In genomic region chr1:171355812-171356340, GRCm38 (mm10) we compare ENCODE assay signal across 9 mouse cellular contexts. TPM values are rescaled to one million over a fixed set of nuclear protein-coding genes. Genes with fewer than 3 reads are reported as not detected.
DNase-seq lines count a peak whose midpoint lies in the region; ATAC-seq lines count a peak whose summit lies in the region.
"Had no signal": no experiment of that assay in that cellular context is flagged by ENCODE, and none has a peak within 500 bp of the region (broad histone marks: within the 10 kb centered on the region; RNA-seq: fewer than 3 reads in every experiment).

No protein-coding gene starts in this region.

- ATAC-seq in CD4-positive, CD25-positive, alpha-beta regulatory T cell, adult 4 months = peak; percentile 54
- peak; percentile 43 for ATAC-seq in megakaryocyte progenitor cell, adult 5-6 weeks (replicated peaks; ENCODE audit: poor library complexity)

- peak; percentile 55 to 67 for DNase-seq in kidney, postnatal 4 days
- DNase-seq in kidney, postnatal 14 days = no peak
- DNase-seq in R1 (ENCODE audit: low read depth, low spot score) = peak; percentile 70
- no peak for DNase-seq in MN1 (ENCODE audit: low spot score)
- no peak for DNase-seq in layer of hippocampus, postnatal 14 days (ENCODE audit: low spot score in 2 of 2)
- DNase-seq in heart, postnatal 10 days = no peak
- DNase-seq: cerebellum, adult 18-20 months had no signal

- intact Hi-C loops in heart, postnatal 10 days (cut with DNase I) = loop anchor here (5.0 kb wide), 1 partner anchor 244 kb away; the partner anchor contains the start of gene Cfap126

RNA-seq across cellular contexts. Expression of gene Klhdc9, which starts 4.7 kb away (rescaled TPM):
- under 1 TPM; 0.36 to 0.72 TPM for polyA plus RNA-seq in CD4-positive, CD25-positive, alpha-beta regulatory T cell, adult 4 months (2017; shearing (Covaris generic))
- 0.96 TPM in 1 of 2 replicates, not detected in the other for total RNA-seq in megakaryocyte progenitor cell, adult 5-6 weeks (2015)
- 0.33 and 0.71 TPM in 2 replicates for total RNA-seq in megakaryocyte progenitor cell, adult 5-6 weeks (2017)
- total RNA-seq in layer of hippocampus, postnatal 14 days (2021) = 1 to 10 TPM; 6.8 to 7.4 TPM
- total RNA-seq in heart, postnatal 10 days (2021) = under 1 TPM; 0.60 to 0.65 TPM

RNA-seq across cellular contexts. Expression of gene Pfdn2, which starts 10.4 kb away (rescaled TPM):
- polyA plus RNA-seq in CD4-positive, CD25-positive, alpha-beta regulatory T cell, adult 4 months (2017; shearing (Covaris generic)) = 10 to 100 TPM; 69.6 to 75.8 TPM
- 50.2 and 52.3 TPM in 2 replicates for total RNA-seq in megakaryocyte progenitor cell, adult 5-6 weeks (2015)
- 35.5 and 52.3 TPM in 2 replicates for total RNA-seq in megakaryocyte progenitor cell, adult 5-6 weeks (2017)
- 100 to 1,000 TPM; 123 to 135 TPM for total RNA-seq in layer of hippocampus, postnatal 14 days (2021)
- total RNA-seq in heart, postnatal 10 days (2021) = 10 to 100 TPM; 73.4 to 73.9 TPM

RNA-seq across cellular contexts. Expression of gene Nit1, which starts 10.4 kb away (rescaled TPM):
- 10 to 100 TPM; 31.7 to 40.3 TPM for polyA plus RNA-seq in CD4-positive, CD25-positive, alpha-beta regulatory T cell, adult 4 months (2017; shearing (Covaris generic))
- 7.6 and 9.8 TPM in 2 replicates for total RNA-seq in megakaryocyte progenitor cell, adult 5-6 weeks (2015)
- total RNA-seq in megakaryocyte progenitor cell, adult 5-6 weeks (2017) = 31.7 and 34.1 TPM in 2 replicates
- 10 to 100 TPM; 40.5 to 41.4 TPM for total RNA-seq in layer of hippocampus, postnatal 14 days (2021)
- total RNA-seq in heart, postnatal 10 days (2021) = 10 to 100 TPM; 20.9 to 22.1 TPM

RNA-seq across cellular contexts. Expression of gene Nectin4, which starts 14.0 kb away (rescaled TPM):
- under 1 TPM in 1 of 2 experiments, not detected in 1; 0.12 TPM for polyA plus RNA-seq in CD4-positive, CD25-positive, alpha-beta regulatory T cell, adult 4 months (2017; shearing (Covaris generic))
- 0.15 and 0.49 TPM in 2 replicates for total RNA-seq in megakaryocyte progenitor cell, adult 5-6 weeks (2015)
- total RNA-seq in megakaryocyte progenitor cell, adult 5-6 weeks (2017) = 0.37 and 0.84 TPM in 2 replicates
- 1 to 10 TPM; 2.1 to 3.1 TPM for total RNA-seq in layer of hippocampus, postnatal 14 days (2021)
- under 1 TPM in 1 of 2 experiments, not detected in 1; 0.22 TPM for total RNA-seq in heart, postnatal 10 days (2021)

RNA-seq across cellular contexts. Expression of gene Dedd, which starts 26.9 kb away (rescaled TPM):
- 10 to 100 TPM; 36.8 to 43.8 TPM for polyA plus RNA-seq in CD4-positive, CD25-positive, alpha-beta regulatory T cell, adult 4 months (2017; shearing (Covaris generic))
- total RNA-seq in megakaryocyte progenitor cell, adult 5-6 weeks (2015) = 24.6 and 25.4 TPM in 2 replicates
- total RNA-seq in megakaryocyte progenitor cell, adult 5-6 weeks (2017) = 11.6 and 18.6 TPM in 2 replicates
- total RNA-seq in layer of hippocampus, postnatal 14 days (2021) = 10 to 100 TPM; 32.4 to 32.7 TPM
- total RNA-seq in heart, postnatal 10 days (2021) = 10 to 100 TPM; 23.6 to 26.3 TPM

Comparison
In these comparisons a context has a peak if more than half of its experiments do, and no peak if none do; other contexts are left out.
1. DNase-seq: peak in kidney, postnatal 4 days (2 of 2) and R1 (single experiment); none in kidney, postnatal 14 days (single experiment), MN1 (single experiment), layer of hippocampus, postnatal 14 days (0 of 2) and heart, postnatal 10 days (0 of 2).